Mouse (Mus musculus) adrenal gland, adult 8-10 months (tissue): ENCODE measurements around the gene Dcpp3. TPM values are rescaled to one million over a fixed set of nuclear protein-coding genes. Genes with fewer than 3 reads are reported as not detected.
"Not testable (repeated sequence)": the region's sequence is repeated elsewhere in the genome, so short reads cannot be mapped to it uniquely, and the experiment has no call there.

Experiments
- DNase-seq: peaks from one replicate; pipeline ENCODE4 v3.0.0; 2022
- total RNA-seq, 4 experiments: library from RNA; stranded (reverse); gene quantifications; 2 replicates each; pipeline ENCODE4 v1.2.4; 2022

Dcpp3 gene
- not detected for total RNA-seq

- not testable (repeated sequence) for DNase-seq
Measured at GRCm38 (mm10) chr17:23917158-23917557, at the start of gene Dcpp3. Gene Dcpp3 (plus strand): TSS chr17:23917458.

- no peak for DNase-seq
Measured at GRCm38 (mm10) chr17:23867756-23868155, 49.5 kb upstream of the Dcpp3 start, which contains the start of gene Prss21. Gene Prss21 (plus strand): TSS chr17:23868056.

GRCm38 (mm10) chr17:23868513-23868912 lies 48.7 kb upstream of the Dcpp3 start:
- DNase-seq, result no peak

- DNase-seq, result no peak
Measured at GRCm38 (mm10) chr17:23873884-23874856, 43.1 kb upstream of the Dcpp3 start.

GRCm38 (mm10) chr17:23876741-23877140 lies 40.5 kb upstream of the Dcpp3 start:
- DNase-seq, result no peak

- no peak for DNase-seq
Measured at GRCm38 (mm10) chr17:23877166-23877565, 40.1 kb upstream of the Dcpp3 start.

GRCm38 (mm10) chr17:23880576-23880975 lies 36.7 kb upstream of the Dcpp3 start, which contains the start of the genes Dcpp1 and Dcpp2:
Gene Dcpp1 (plus strand): TSS chr17:23880876.
Gene Dcpp2 (plus strand): TSS chr17:23880880.
- not testable (repeated sequence) for DNase-seq

GRCm38 (mm10) chr17:23924531-23925007 lies 7.3 kb downstream of the Dcpp3 start:
- DNase-seq, result peak; percentile 90

GRCm38 (mm10) chr17:23925090-23925493 lies 7.8 kb downstream of the Dcpp3 start:
- DNase-seq, result peak; percentile 42

GRCm38 (mm10) chr17:23931157-23931556 lies 13.9 kb downstream of the Dcpp3 start:
- no peak for DNase-seq

GRCm38 (mm10) chr17:23941372-23941771 lies 24.1 kb downstream of the Dcpp3 start, which contains the start of gene Sbp:
Gene Sbp (plus strand): TSS chr17:23941672.
- DNase-seq, result no peak

GRCm38 (mm10) chr17:23947486-23947885 lies 30.2 kb downstream of the Dcpp3 start:
- not testable (repeated sequence) for DNase-seq

GRCm38 (mm10) chr17:23949068-23949467 lies 31.8 kb downstream of the Dcpp3 start:
- DNase-seq, result no peak

GRCm38 (mm10) chr17:23950828-23951227 lies 33.6 kb downstream of the Dcpp3 start:
- not testable (repeated sequence) for DNase-seq

- no peak for DNase-seq
Measured at GRCm38 (mm10) chr17:23955174-23955573, 37.9 kb downstream of the Dcpp3 start, which contains the start of gene Sbpl. Gene Sbpl (minus strand): TSS chr17:23955274.

- DNase-seq, result peak; percentile 62
Measured at GRCm38 (mm10) chr17:23960084-23960738, 43.0 kb downstream of the Dcpp3 start.

GRCm38 (mm10) chr17:23961573-23962122 lies 44.4 kb downstream of the Dcpp3 start:
- DNase-seq, result no peak

- no peak for DNase-seq
Measured at GRCm38 (mm10) chr17:23965805-23966425, 48.7 kb downstream of the Dcpp3 start.

- DNase-seq, result no peak
Measured at GRCm38 (mm10) chr17:23966658-23967401, 49.6 kb downstream of the Dcpp3 start.

- no peak for DNase-seq
Measured at GRCm38 (mm10) chr17:23968780-23969179, 51.5 kb downstream of the Dcpp3 start.
